In the genomic region with DNA sequence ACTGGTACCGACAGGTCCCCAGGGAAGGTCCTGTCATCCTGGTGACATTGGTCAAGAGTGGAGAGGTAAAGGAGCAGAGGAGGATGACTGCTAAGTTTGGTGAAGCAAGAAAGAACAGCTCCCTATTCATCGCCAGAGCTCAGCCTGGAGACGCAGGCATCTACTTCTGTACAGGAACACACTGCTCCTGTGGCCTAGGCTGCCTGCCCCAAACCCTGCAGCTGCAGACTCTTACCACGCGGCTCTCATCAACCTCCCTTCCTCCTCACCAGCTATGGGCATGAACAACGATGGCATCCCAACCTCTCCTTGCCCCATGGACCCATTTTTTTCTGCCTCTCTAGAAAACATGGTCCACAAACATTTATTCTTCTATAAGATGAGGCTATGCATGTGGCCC, we compare ENCODE assay signal across 10 mouse cellular contexts.
"Had no signal": no experiment of that assay in that cellular context is flagged by ENCODE, and none has a peak within 500 bp of the region (broad histone marks: within the 10 kb centered on the region; RNA-seq: fewer than 3 reads in every experiment).

No protein-coding gene starts in this region.

- DNase-seq: kidney, adult 11 months; kidney, adult 8-10 months; kidney, postnatal 10 days; kidney, postnatal 36 days; left cerebral cortex, postnatal 4 days; liver, postnatal 0 days; lung, embryonic 14.5 days; right cerebral cortex, adult 18-20 months; right cerebral cortex, postnatal 25 days; spleen, adult 18-20 months had no signal
